Mouse (Mus musculus) 416B (cell line): ENCODE data around the gene Arg1.
A peak's percentile ranks its signal among the peaks of the same experiment; 100 is the strongest.

Experiments used
- DNase-seq: peaks from one replicate; pipeline ENCODE4 v3.0.0; 2011; ENCODE audit warnings: low read depth

The Arg1 gene

GRCm38 (mm10) chr10:24926962-24927720 lies at the start of gene Arg1:
Arg1 (minus strand) TSS chr10:24927484.
- DNase-seq: no peak

- no peak for DNase-seq
Measured at GRCm38 (mm10) chr10:24973845-24974514, 46.7 kb upstream of the Arg1 start.

GRCm38 (mm10) chr10:24973385-24973784 lies 46.1 kb upstream of the Arg1 start:
- no peak for DNase-seq

- DNase-seq: no peak
Measured at GRCm38 (mm10) chr10:24972923-24973322, 45.6 kb upstream of the Arg1 start.

- no peak for DNase-seq
Measured at GRCm38 (mm10) chr10:24965821-24966550, 38.7 kb upstream of the Arg1 start.

- DNase-seq: no peak
Measured at GRCm38 (mm10) chr10:24961889-24962288, 34.6 kb upstream of the Arg1 start.

GRCm38 (mm10) chr10:24961112-24961511 lies 33.8 kb upstream of the Arg1 start:
- peak; percentile 70 for DNase-seq

- no peak for DNase-seq
Measured at GRCm38 (mm10) chr10:24959043-24959916, 32.0 kb upstream of the Arg1 start.

GRCm38 (mm10) chr10:24958280-24959042 lies 31.2 kb upstream of the Arg1 start:
- DNase-seq: no peak

GRCm38 (mm10) chr10:24953876-24954275 lies 26.6 kb upstream of the Arg1 start:
- DNase-seq: no peak

GRCm38 (mm10) chr10:24952549-24952948 lies 25.3 kb upstream of the Arg1 start:
- DNase-seq: no peak

- no peak for DNase-seq
Measured at GRCm38 (mm10) chr10:24951575-24951974, 24.3 kb upstream of the Arg1 start.

- DNase-seq: no peak
Measured at GRCm38 (mm10) chr10:24950223-24950622, 22.9 kb upstream of the Arg1 start.

GRCm38 (mm10) chr10:24948278-24948677 lies 21.0 kb upstream of the Arg1 start:
- DNase-seq: no peak

- DNase-seq: no peak
Measured at GRCm38 (mm10) chr10:24947871-24948270, 20.6 kb upstream of the Arg1 start.

GRCm38 (mm10) chr10:24930143-24930542 lies 2.9 kb upstream of the Arg1 start:
- peak; percentile 18 for DNase-seq

GRCm38 (mm10) chr10:24928072-24928471 lies 788 bp upstream of the Arg1 start:
- no peak for DNase-seq

- no peak for DNase-seq
Measured at GRCm38 (mm10) chr10:24926380-24926779, 904 bp downstream of the Arg1 start.

GRCm38 (mm10) chr10:24924296-24924695 lies 3.0 kb downstream of the Arg1 start:
- DNase-seq: no peak

- no peak for DNase-seq
Measured at GRCm38 (mm10) chr10:24922977-24923376, 4.3 kb downstream of the Arg1 start.

- no peak for DNase-seq
Measured at GRCm38 (mm10) chr10:24915486-24915885, 11.8 kb downstream of the Arg1 start.
